Mouse (Mus musculus) gastrocnemius, postnatal 4 days (tissue): ENCODE results near the gene Hilpda. TPM values are rescaled to one million over a fixed set of nuclear protein-coding genes. Genes with fewer than 3 reads are reported as not detected.

Experiments used
- total RNA-seq, 2 experiments: library from RNA; stranded (reverse); gene quantifications; 2 replicates each; pipeline ENCODE4 v1.2.3; 2021

Hilpda gene
- total RNA-seq, 2 experiments from 2014 or later, result 7.5 to 9.5 TPM

Other genes with a start within 250 kb of the Hilpda start
- 1 to 10 TPM; 1.0 to 2.1 TPM for gene Lep, start 212.3 kb upstream of the Hilpda start, total RNA-seq
- 10 to 100 TPM; 20.6 to 21.7 TPM for gene Rbm28, start 107.5 kb upstream of the Hilpda start, total RNA-seq
- 1 to 10 TPM; 1.0 to 1.4 TPM for gene Prrt4, start 92.9 kb upstream of the Hilpda start, total RNA-seq
- 10 to 100 TPM; 25.3 to 29.8 TPM for gene Impdh1, start 56.1 kb upstream of the Hilpda start, total RNA-seq
- under 1 TPM in 1 of 2 experiments, not detected in 1; 0.31 TPM for gene Fam71f2, start 7.1 kb downstream of the Hilpda start, total RNA-seq
- not detected for gene Fam71f1, start 46.7 kb downstream of the Hilpda start, total RNA-seq
- 100 to 1,000 TPM; 266 to 268 TPM for gene Calu, start 75.6 kb downstream of the Hilpda start, total RNA-seq
- gene Opn1sw, start 116.0 kb downstream of the Hilpda start, total RNA-seq, result under 1 TPM; 0.44 to 0.98 TPM
- gene Ccdc136, start 123.8 kb downstream of the Hilpda start, total RNA-seq, result 10 to 100 TPM; 20.1 to 28.9 TPM
- gene Flnc, start 160.8 kb downstream of the Hilpda start, total RNA-seq, result 100 to 1,000 TPM; 491 to 520 TPM
- 10 to 100 TPM; 90.5 to 92.1 TPM for gene Atp6v1f, start 195.2 kb downstream of the Hilpda start, total RNA-seq
- not detected for gene Atp6v1fnb, start 198.9 kb downstream of the Hilpda start, total RNA-seq
- 10 to 100 TPM; 37.6 to 40.5 TPM for gene Kcp, start 235.5 kb downstream of the Hilpda start, total RNA-seq